Mouse (Mus musculus) adrenal gland, adult 2 months (tissue): ENCODE measurements around the gene Sult1a1. TPM values are rescaled to one million over a fixed set of nuclear protein-coding genes. Genes with fewer than 3 reads are reported as not detected.
A peak's percentile ranks its signal among the peaks of the same experiment; 100 is the strongest.

Experiments
- DNase-seq: peaks from one replicate; pipeline ENCODE4 v3.0.0; 2021
- long read RNA-seq: library from polyadenylated mRNA; stranded (forward); transcript quantifications from one replicate; pipeline ENCODE4 v2.0.0, GENCODE M21; 2021
- polyA plus RNA-seq: library from polyadenylated mRNA; depleted of rRNA; stranded (reverse); fragments of >200 nt; gene quantifications from 2 replicates; pipeline ENCODE4 v1.2.3, GENCODE M21; 2012; rRNA removed
- total RNA-seq, 2 experiments: library from RNA; stranded (reverse); gene quantifications; 2 replicates each; pipeline ENCODE4 v1.2.3; 2021

The Sult1a1 gene
- total RNA-seq: 10 to 100 TPM; 48.1 to 52.7 TPM
- polyA plus RNA-seq: 29.3 and 34.3 TPM in 2 replicates
- long read RNA-seq, transcript Sult1a1-202 (8 exons, 1,289 nt): major isoform, 41 of 48 reads
- long read RNA-seq, partial matches to known transcripts: 2 of 48 reads
- long read RNA-seq, other reads (novel, unspliced or antisense): 5 of 48 reads

DNA sequence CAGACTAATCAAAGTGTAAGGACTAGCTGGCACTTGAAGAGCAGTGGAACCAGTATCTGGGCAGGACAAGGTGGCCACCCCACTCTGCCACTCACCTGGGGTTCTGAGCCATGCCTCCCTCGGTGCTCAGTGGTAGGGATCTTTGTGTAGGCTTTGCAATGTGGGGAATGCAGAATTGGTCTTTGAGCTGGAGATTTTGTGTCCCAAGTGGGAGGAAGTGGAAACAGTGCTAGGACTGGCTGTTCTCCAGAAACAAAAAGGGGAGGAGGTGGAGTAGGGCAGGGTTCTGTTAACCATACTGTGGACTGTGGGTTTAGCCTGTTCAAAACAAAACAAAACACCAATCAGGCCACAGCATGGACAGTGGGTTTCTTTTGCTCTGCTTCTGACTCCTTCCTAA lies at the start of gene Sult1a1:
Gene Sult1a1, minus strand, starts transcription at position 226 of the 400 bp plus-strand sequence.
- DNase-seq: peak; percentile 51

- no peak for DNase-seq
Observed at GRCm38 (mm10) chr7:126725667-126726066, 49.4 kb upstream of the Sult1a1 start.

DNA sequence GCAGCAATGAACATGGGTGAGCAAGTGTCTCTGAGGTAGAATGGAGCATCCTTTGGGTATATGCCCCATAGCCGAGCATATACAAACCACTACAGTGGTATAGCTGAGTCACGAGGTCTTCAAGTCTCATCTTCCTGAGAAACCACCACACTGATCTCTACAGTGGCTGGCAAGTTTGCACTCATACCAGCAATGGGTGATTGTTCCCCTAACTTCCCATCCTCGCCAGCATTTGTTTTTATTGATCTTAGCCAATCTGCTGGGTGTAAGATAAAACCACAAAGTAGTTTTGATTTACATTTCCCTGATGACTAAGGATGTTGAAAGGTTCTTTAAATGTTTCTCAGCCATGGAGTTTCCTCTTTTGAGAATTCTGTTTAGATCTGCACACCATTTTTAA lies 48.8 kb upstream of the Sult1a1 start:
- DNase-seq: no peak

DNA sequence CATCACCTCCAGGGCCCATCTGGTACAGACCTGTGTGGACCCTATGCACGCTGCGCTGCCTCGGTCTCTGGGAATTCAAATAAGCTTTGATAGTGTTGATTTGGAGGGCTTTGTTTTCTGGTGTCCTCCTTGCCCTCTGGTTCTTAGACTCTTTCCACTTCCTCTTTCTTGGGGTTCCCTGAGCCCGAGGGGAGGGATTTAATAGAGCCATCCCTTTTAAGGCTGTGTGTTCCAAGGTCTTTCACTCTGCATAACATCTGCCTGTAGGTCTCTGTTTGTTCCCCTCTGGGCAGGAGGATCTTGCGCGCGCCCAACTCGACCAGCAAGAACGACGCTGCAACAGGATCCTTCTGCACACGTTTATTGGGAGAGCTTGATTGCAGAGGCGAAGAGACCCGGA lies 45.4 kb upstream of the Sult1a1 start:
- no peak for DNase-seq

DNA sequence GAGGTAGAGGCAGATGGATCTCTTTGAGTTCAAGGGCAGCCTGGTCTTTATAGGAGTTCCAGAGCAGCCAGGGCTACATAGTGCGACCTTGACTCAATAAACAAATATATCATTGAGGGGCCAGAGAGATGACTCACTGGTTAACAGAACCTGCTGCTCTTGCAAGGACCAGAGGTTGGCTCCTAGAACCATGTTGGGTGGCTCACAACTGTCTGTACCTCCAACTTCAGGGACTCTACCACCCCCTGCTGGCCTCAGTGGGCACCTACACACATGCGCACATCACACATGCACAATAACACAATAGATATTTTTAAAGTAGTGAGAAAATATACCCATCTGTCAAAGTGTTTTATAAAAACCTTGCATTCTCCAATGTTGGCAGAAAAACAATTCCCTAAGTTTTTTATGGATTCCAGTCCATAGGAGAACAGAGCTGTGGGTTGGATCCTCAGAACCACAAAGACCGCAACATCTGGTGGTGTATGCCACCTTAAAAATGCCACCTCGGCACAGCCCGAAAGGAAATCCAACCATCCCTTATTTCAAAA lies 42.6 kb upstream of the Sult1a1 start:
- no peak for DNase-seq

DNA sequence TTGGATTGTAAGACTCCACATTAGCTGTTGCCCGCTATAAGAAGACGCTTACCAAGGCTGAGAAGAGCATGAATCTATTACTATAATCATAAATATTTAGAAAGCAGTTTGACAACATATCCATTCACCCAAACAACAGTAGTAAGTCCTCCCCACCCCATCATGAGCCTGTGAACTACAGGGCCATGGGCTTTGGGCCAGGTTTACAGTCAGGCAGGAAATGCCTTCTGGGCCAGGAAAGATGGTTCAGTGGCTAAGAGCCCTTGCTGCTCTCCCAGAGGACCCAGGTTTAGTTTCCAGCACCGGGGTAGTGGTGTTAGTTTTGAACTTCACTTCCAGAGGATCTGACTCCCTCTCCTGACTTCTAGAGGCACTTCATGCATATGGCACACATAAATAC lies 41.3 kb upstream of the Sult1a1 start:
- no peak for DNase-seq

DNA sequence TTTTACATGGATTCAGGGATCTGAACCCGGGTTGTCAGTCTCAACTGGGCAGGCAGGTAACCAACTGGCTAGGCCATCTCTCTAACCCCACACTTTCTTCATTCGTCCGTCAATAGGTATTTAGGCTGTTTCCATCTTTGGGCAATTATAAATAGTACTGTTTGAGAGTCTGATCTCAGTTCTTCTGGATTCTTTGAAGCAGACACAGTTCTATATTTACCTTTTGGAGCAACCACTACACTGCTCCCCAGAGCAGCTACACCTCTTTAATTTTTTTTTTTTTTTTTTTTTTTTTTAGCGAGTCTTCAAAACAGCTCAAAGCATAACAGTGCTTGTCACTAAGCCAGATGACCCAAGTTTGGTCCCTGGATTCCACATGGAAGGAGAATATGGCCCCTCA lies 39.4 kb upstream of the Sult1a1 start:
- no peak for DNase-seq

DNA sequence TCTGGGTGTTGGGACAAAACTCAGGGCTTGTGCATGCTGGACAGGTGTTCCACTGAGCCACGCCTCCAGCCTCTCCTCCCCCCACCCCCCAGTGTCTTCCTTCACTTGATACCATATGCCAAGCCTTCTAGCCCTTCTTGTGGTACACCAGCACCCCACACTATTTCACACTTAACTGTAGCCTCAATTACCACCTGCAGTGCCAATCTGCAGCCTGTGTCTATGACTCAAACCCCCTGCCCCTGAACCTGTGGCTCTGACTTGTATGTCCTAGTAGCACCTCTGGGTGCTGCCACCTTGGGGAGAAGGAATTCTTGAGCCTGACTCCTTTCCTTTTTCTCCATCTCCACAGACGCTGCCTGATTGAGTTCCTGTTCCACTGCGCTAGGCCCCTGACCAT lies 35.7 kb upstream of the Sult1a1 start:
- DNase-seq: no peak

- no peak for DNase-seq
Observed at GRCm38 (mm10) chr7:126710266-126710665, 34.0 kb upstream of the Sult1a1 start.

DNA sequence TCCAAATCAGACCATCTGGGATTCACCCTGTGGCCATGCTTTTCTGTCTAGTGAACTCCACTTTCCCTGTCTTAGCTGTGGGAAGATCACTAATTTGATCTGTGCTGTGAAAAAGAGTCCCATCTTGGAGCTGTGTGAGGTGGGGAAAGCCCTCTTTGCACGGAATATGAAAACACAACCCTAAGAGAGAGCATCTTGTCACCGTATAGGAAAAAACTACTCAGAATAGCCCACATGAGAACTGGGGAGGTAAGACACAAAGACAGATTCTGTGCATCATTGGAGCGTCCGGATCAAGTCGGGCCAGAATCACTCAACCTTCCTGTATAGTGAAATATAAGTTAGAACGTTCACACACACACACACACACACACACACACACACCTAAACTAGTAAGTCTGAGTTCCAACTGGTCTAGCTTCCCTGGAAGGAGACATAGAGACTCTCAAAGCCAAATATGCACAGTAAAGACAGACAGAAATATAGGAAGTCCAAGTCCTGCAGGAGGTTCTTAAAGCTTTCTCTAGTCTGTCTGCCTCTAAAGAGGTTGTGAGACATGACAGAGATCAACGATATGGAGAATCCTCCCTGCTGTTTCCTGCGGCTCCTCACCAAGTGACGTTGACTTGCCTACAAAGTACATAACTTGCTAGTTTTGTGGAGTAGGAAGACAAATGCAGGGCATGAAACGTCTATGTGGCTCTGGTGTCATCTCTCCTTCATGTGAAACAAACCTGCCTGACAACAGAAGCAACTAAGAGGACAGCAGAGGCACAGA lies 32.1 kb upstream of the Sult1a1 start:
- no peak for DNase-seq

- no peak for DNase-seq
Observed at GRCm38 (mm10) chr7:126707442-126708174, 31.4 kb upstream of the Sult1a1 start, which contains the start of gene Coro1a. Coro1a (minus strand) TSS chr7:126707787.

DNA sequence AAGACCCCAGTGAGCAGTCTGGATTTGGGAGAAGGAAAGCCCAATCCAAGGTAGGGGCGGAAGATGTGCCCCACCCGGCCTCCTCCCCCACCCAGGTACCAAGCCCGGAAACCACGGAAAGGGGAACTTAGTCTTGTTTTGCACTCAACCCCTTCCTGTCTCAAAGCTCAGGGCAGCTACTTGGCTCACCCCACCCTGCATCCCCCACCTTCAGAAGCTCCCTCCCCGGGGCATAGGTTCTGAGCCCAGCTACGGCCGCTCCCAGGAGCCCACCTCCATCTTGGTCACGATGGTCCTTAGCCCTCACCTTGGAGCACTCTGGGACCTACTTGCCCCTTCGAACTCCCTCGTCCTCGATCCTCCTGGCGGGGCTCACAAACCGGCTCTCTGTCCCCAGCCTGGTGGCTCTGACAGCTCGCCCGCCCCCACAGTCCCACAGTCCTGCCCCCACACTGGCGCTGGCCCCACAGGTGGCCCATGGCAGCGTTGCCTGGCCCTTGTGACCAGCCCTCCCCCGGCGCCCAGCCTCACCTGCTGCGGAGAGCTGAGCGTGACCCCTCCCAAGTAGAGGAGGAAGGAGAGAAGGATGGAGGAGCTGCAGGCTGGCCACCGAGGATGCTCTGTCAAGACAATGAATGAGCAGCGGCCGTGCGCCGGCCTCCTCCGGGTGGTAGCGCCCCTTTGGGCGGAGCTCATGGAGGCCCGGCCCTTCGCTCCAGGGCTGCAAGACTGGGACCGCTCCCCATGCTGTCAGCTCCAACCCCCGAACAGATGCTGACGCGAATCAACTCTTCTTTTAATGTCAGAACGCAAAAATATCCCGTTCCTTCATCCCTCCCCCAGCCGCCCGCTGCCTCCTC lies 28.1 kb upstream of the Sult1a1 start:
- peak; percentile 78 for DNase-seq

GRCm38 (mm10) chr7:126703757-126704077 lies 27.5 kb upstream of the Sult1a1 start:
- DNase-seq: no peak

- no peak for DNase-seq
Observed at GRCm38 (mm10) chr7:126702861-126703756, 26.9 kb upstream of the Sult1a1 start.

DNA sequence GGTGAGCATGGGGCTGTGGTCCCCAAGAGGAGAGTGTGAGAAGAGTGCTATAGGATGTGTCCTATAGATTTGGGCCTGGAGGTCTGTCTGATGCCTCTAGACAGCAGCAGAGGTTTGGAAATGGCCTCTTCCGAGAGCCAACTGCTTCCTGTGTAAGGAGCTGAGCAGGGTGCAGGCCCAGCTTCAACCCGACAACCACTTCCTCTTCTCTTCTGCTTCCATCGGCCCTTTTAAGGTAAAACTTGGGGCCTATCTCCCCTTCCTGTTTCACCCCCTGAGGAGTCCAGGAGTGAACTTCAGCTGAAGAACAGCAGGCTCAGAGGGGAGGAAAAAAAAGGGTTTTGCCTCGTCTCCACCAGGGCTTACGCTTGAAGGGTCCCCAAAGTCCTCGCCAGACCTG lies 26.1 kb upstream of the Sult1a1 start:
- DNase-seq: no peak

- DNase-seq: no peak
Observed at GRCm38 (mm10) chr7:126701559-126702357, 25.5 kb upstream of the Sult1a1 start.

DNA sequence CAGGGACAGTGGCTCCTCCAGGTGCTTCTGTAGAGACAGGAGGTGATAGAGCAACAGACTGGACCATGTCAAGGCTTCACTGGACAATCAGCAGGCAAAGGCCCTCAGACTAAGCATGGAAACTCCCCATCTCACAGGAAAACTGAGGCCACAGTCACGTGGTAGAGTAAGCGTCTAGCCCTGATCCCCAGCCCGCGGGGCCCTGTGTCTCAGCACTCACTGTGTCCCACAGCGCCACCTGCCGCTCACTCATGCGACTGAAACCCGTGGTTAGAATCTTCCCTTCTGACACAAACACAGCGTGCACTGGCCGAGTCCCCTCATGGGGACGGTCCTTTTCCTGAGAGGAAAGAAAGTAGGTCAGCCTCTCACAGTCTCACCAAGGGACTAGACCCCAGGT lies 24.8 kb upstream of the Sult1a1 start:
- peak; percentile 83 for DNase-seq

GRCm38 (mm10) chr7:126700063-126701015 lies 24.1 kb upstream of the Sult1a1 start:
- no peak for DNase-seq

DNA sequence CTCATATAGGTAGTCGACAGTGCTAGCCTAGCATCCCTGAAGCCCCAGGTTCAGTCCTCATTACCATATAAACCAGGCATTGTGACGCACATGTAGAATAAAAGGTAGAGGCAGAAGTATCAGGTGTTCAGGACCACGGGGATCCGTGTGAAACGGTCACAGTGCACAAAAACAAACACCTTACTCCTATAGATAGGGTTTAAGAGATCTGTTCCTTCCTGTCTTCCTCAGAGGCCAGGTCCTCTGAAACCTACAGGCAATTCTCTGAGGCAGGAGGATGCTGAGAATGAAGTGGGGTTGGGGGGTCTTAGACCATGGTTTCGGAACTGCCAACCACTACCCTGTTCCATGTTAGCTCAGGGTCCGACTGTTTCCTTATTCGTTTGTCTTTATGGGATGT lies 21.6 kb upstream of the Sult1a1 start:
- DNase-seq: no peak
